Mouse (Mus musculus) adrenal gland, postnatal 36 days (tissue): ENCODE measurements around the gene Angptl8. TPM values are rescaled to one million over a fixed set of nuclear protein-coding genes. Genes with fewer than 3 reads are reported as not detected.
"Not testable (repeated sequence)": the region's sequence is repeated elsewhere in the genome, so short reads cannot be mapped to it uniquely, and the experiment has no call there.

ENCODE experiments used
- DNase-seq, 2 experiments: peaks; one replicate each; pipeline ENCODE4 v3.0.0; 2021; ENCODE audit warnings: mixed read lengths in 1 of 2
- long read RNA-seq, 2 experiments: library from polyadenylated mRNA; stranded (forward); transcript quantifications; one replicate each; pipeline ENCODE4 v2.0.0; 2021; ENCODE audit warnings: borderline sequencing depth in 2 of 2
- total RNA-seq, 2 experiments: library from RNA; stranded (reverse); gene quantifications; 2 replicates each; pipeline ENCODE4 v1.2.3; 2021

Angptl8 gene
- 1 to 10 TPM; 7.5 to 8.7 TPM for total RNA-seq
- long read RNA-seq, experiment 1, transcript Angptl8-201 (4 exons, 865 nt) = major isoform, 6 of 8 reads
- long read RNA-seq, experiment 1, partial matches to known transcripts = 0 of 8 reads
- long read RNA-seq, experiment 1, other reads (novel, unspliced or antisense) = 2 of 8 reads
- long read RNA-seq, experiment 2, partial matches to known transcripts = 0 of 5 reads
- long read RNA-seq, experiment 2, other reads (novel, unspliced or antisense) = 2 of 5 reads

DNA sequence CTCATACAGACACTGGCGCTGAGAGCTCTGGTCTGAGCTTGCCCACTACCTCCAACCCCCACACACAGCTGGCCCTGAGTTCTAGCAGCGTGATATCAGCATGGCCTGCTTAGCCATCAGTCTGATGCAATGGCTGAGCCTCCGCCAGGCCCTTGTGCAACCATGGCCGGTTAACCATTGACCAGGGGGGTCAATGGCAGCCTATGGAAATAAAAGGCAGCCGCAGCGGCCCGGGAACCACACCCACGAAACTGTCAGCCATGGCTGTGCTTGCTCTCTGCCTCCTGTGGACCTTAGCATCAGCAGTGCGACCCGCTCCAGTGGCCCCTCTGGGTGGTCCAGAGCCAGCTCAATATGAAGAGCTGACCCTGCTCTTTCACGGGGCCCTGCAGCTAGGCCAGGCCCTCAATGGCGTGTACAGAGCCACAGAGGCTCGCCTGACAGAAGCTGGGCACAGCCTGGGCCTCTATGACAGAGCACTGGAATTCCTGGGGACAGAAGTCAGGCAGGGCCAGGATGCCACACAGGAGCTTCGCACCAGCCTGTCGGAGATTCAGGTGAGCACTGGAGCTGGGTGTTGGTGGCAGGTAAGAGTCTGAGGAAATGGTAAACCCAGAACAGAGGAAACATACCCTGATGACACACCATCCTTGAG is at the start of gene Angptl8:
TSS of gene Angptl8 (plus strand) at position 253 of the 655 bp plus-strand sequence.
- DNase-seq = peak; percentile 82 to 90

DNA sequence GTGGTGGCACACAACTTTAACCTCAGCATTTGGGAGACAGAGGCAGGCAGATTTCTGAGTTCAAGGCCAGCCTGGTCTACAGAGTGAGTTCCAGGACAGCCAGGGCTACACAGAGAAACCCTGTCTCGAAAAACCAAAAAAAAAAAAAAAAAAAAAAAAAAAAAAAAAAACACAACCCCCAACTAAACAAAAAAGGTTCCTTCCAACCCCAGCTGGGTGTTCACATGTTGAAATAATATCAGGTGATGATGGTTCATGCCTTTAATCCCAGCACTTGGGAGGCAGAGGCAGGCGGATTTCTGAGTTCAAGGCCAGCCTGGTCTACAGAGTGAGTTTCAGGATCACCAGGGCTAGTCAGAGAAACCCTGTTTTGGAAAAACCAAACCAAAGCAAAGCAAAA is 49.0 kb upstream of the Angptl8 start:
- DNase-seq = not testable (repeated sequence)

DNA sequence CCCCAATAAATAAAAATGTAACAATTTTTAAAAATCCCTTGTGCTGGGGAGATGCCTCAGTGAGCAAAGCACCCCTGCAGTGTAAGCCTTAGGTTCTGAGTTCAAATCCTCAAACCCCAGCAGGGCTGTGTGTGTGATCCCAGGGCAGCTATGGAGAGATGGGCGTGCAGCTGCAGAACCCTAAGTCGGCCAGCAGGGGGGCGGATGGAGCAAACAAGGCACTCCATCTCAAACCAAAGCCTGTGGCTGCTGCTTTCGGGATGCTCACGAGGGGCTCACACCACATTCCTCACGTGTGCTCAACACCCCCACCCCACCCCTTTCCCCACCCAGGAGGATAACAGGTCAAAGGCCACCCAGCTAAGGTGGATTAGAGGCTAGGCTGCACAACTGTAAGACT is 48.4 kb upstream of the Angptl8 start:
- peak; percentile 73 to 84 for DNase-seq

DNA sequence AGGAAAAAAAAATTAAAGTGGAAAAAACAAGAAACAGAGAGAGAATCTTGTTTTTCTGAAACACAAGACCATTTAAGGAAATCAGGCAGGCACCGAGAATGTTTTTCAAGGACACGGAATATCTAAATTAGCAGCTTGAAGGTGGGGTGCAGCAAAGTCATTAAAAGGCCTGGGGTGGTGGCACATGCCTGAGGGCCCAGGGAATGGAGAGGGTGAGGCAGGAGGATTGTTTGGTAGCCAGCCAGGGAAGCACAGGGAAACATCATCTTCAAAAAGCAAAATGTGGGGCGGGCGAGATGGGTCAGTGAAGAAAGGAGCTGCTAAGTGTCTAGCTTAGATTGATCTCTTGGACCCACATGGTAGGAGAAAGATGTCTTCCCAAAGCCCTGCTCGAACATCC is 47.7 kb upstream of the Angptl8 start:
- DNase-seq = no peak

DNA sequence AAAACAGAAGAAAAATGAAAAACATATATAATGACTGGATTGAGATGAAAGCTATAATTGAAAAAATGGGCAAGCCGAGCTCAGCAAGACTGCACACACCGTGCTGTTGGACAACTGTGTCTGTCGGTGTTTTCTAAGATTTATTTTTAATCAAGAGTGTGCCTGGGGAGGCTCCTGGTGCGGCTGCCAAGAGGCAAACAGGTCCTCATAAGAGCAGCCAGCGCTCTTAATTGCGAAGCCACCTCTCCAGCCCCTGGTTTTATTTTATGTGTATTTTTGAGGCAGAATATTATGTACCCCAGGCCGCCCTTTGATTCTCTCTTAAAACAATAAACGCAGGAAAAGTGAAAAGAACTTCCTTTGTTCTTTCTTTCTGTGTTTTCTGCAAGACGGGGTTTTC is 47.1 kb upstream of the Angptl8 start:
- DNase-seq = no peak

DNA sequence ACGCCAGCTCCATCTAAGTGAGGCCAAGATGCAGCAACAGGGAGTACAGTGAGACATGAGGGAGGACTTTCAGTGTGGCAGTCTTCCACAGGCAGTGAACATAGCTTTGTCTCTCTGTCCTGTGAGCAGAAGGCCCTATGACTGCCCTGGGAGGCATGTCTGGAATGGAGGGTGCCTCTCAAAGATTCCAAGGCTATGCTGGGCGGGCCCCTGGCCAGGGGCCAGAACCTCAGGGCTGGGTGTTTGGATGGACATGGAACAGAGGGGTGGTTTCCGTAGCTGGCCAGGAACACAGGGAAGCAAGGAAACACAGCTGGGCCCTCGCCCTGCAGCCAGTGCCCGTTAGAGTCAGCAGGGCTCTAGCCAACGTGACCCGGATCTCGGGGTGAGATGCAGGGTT is 43.4 kb upstream of the Angptl8 start:
- DNase-seq = peak; percentile 79 to 86

DNA sequence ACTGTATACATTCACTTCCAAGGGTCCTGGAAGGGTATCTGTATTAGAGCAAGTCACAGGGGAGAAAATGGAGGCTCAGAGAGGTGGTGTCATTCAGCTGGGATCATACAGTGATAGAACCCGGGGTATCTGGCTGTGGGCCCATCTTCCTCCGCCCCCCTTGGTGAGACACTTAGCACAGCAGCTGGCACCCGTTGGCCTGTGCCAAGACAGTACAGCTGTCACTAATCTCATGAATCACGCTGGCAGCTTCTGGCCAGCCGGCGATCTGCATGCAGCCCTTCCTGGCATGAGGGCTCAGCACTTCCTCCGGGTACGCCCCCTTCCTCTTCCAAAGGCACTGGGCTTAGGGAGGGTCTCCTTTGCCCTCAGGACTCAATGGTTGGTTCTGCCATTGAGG is 42.7 kb upstream of the Angptl8 start:
- peak; percentile 67 to 72 for DNase-seq

DNA sequence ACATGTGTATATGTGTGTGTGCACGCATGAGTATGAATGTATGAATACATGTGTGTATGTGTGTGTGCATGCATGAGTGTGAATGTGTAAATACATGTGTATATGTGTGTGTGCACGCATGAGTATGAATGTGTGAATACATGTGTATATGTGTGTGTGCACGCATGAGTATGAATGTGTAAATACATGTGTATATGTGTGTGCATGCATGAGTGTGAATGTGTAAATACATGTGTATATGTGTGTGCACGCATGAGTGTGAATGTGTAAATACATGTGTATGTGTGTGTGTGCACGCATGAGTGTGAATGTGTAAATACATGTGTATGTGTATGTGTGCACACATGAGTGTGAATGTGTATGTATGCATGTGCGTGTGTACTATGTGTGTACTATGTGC is 41.8 kb upstream of the Angptl8 start:
- not testable (repeated sequence) for DNase-seq

DNA sequence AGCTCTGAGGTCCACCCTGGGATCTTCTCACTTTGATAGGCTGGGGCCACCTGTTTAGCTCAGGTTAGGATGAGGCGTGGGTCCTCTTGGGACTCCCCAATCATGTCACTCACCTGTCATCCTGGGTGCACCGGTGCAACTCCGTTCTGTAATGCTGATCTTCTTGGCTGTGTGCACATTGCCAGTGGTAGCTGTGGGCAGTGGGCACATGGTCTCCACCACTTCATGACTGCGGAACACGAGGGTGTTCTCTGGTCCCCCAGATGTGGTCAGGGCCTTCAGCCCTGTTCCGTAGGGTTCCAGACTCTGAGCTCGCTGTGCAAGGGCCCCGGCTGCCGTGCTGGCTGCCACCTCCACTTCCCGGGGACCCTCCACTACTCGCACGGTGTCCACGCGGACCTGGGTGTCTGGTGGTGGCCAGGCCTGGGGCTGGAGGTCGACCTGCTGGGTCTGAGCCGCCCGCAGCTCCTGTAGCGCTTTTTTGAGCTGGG is 40.9 kb upstream of the Angptl8 start:
- no peak for DNase-seq

DNA sequence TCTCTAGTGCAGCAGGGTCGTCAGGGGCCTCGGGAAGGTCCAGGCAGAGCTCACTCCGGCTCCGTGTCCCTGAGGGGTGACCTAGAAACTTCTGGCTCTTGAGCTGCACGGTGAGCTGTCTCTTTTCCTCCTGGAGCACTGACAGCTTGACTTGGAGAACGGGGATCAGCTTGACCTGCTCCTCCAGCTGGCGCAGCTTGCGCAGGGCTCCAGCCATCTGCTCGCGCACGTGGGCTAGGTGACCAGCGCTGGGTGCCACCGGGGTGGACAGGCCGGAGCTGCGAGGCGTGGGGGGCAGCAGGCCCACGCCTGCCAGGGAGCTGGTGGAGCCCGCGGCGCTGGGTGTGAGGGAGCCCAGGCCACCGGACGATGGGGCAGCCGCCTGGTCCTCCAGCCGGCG is 40.4 kb upstream of the Angptl8 start:
- DNase-seq = no peak

DNA sequence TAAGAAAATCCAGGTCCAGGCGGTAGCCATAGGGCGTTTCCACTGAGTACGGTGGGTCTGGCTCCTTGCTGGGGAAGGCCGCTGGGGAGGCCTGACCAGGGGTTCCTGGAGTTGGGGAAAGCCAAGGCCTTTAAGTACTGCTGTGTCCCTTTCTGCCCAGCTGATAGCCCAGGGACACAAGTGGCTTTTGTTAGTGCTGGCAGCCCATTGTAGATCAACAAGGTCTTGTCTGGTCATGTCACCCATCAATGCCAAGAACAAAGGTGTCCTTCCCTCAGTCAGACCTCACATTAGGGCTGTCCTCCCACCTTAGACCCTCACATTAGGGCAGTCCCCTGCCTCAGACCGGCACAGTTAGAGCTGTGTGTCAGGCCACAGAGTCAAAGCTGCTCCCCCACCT is 39.7 kb upstream of the Angptl8 start:
- no peak for DNase-seq

DNA sequence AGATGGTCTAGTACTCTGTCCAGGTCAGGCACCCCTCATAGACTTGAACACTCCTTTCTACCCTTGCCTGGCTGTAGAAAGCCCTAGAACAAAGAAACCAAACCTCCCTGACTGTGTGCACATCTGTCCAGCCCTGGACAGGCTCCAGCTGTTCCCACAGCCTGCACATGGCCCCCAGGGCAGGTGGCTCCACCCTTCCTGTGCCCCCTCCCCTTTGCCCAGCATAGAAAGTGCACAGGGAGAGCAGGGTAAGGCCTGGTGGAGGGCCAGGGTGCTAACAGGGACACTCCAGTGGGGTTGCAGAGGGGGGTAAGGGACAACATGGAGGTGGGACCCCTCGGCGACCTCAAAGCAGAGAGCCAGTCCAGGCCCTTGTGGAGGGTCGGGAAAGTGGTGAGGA is 39.1 kb upstream of the Angptl8 start:
- DNase-seq = no peak

DNA sequence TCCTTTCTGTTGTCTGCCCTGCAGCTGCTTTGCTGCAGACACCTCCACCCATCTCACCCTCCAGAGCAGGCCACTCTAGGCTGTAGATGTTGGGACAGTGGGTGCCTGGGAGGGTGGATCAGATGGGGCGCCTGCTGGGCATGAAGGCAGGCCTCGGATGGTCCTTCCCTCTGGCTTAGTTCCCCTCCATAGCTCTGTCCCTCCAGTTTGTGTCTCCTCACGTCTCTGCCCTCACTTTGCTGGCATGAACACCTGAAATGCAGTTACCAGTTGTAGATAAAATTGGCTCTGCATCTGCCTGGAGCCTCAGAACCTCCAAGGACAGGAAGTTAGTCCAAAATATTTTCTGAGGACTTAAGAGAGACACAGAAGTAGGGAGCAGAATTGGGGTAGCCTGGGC is 38.4 kb upstream of the Angptl8 start:
- DNase-seq = no peak

DNA sequence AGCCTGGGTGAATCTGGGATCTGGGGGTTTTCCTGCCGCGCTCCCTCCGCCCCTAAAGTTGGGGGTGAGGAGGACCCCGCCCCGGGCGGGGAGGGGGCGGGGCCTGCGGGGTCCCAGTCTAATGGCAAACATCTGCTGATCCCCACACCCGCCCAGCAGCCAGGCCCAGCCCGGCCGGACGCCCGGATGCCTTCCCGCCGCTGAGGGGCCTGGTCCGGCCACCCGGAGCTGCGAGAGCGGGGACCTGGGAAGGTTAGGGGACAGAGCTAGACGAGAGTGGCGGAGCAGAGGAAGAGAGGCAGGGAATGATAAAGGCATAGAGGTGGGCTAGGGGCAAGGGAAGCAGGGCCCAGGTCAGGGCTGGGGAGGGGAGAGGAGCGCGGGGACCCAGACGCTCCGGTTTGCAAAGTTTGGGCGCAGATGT is 37.4 kb upstream of the Angptl8 start:
- DNase-seq = peak; percentile 76 to 84

DNA sequence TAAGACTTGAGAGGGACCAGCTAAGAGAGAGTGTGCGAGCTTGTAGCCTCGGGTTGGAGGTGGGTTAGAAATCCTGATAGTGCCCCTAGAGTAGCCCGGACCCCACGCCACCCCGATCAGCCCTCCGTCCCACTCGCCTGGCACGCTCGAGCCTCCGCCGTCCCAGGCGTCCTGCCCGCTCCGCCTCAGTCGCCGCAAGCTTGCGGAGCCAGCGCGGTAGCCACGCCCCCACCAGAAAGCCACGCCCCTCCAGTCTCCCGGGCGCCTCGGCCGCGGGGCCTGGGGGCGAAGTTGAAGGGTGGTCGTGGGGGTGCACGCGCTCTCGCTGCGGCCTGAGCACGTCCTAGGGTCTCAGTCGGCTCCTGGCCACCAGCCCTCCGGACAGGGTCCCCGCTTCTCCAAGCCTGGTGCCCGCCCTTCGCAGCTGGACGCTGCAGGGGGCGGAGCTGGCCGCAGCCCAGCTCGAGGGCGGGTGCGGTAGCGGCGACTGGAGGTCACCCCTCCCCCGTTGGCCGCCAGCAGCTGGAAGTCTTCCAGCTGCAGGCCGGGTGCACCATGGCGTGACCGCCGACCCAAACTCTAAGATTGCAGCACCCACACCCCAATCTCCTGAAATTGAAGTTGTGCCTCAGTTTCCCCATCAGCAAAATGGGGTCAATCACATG is 36.8 kb upstream of the Angptl8 start, which contains the start of gene Kank2:
TSS of gene Kank2 (minus strand) at position 400 of the 665 bp plus-strand sequence.
- DNase-seq = peak; percentile 92 to 95

DNA sequence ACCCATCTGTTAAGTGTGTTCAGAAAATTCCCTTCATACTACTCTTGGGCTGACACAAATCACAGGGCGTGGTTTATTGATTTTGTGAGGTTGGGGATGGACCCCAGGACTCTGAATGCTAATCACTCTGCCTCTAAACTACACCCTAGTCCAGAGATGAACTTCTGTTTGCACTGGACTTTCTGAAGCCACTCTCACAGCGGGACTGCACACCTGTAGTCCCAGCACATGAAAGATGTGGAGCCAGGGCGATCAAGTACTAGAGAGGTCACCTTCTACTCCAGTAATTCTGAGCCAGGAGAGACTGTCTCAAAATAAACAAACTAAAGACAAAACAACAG is 36.3 kb upstream of the Angptl8 start:
- no peak for DNase-seq

DNA sequence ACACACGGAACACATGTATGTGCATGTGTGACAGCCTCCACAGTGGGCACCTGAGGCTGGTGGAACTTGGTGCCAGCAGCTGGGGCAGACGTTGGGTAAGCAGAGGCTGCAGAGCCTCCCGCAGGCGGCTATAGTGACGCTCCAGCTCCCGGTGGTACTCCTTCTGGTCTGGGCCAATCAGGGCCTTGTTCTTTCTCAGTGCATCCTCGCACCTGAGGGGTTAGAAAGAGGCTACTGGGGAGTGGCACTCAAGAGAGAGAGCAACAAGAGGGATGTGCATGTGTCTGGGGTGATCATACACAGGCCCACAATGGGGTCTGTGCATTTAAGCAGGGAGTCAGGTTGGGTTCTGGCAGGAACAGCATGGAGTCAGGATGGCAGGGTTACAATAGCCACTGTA is 34.2 kb upstream of the Angptl8 start:
- no peak for DNase-seq

DNA sequence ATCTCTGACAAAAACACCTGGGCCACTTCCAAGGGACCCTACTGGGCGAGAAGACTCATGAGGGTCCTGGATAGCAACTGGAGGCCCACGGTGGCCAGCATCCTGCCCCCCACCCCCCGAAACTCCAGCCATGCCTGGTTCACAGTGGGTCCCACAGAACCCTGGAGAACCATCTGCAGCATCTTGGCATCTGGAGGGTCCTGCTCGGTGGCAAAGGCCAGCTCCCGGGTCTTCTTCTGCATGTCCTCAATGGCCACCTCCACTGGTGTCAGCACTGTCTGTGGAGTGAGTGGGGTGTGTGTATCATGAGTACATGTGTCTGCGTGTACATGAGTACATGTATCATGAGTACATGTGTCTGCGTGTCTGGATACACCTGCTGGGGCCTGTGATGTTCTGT is 33.7 kb upstream of the Angptl8 start:
- DNase-seq = no peak

DNA sequence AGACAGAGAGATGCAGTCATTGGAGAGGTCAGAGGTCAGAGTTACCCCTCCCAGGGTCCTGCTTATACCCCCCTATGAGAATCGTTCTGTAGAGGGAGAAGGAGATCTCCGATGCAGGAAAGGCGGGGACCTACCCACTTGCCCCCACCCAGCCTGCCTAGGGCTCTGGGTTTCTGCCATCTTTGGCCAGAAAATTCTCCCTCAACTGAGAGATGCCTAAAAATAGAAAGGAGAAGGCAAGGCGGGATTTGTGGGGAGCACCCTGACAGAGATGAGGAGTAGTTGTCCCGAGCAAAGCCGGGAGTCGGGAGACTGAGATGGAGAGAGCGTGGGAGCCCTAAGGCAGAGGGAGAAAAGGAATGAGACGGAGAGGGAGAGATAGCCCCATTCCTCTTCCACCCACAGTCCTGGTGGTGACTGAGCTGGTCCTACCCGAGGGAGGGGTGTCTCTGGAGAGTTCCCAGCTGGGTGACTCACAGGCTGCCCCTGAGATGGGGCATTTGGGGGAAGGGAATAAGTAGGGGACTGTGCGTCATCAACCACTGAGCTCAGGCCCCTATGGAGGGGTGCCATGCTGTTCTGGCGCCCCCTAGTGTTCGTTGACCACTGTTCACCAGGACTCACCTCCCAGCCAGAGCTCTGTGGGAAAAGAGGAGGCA is 31.2 kb upstream of the Angptl8 start:
- peak; percentile 92 to 94 for DNase-seq

DNA sequence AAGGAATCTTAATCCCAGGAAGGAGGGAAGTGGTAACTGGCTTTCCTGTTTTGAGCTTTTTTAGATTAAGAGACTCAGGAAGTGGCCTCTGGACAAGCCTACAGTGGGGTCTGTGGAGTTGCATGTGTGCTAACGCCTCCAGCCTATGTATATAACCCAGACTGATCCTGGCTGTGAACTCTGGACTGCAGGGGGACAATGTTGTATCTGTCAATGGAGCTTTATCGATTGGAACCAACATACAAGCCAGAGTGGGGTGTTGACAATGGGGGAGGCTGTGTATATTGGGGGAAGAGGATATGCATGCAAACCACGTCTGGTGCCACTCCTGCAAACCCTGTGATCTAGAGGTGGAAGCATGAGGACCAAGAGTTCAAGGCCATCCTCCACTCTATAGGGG is 28.9 kb upstream of the Angptl8 start:
- DNase-seq = no peak

DNA sequence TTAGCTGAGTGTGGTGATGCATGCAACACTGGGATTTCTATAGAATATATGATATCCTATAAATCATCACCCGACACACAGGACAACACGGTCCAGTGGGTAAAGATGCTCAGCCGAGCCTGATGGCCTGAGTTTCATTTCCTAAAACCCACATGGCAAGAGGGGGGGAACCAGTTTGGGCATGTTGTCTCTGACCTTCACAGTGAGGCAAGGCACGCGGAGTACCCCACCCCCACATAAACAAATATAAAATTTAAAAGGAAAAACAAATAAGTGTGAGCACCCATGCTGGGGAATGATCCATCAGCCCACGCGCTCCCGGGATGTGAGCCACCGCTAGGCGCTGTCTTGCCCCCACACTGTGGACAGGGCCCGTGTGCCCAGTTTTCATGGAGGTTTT is 28.3 kb upstream of the Angptl8 start:
- no peak for DNase-seq

DNA sequence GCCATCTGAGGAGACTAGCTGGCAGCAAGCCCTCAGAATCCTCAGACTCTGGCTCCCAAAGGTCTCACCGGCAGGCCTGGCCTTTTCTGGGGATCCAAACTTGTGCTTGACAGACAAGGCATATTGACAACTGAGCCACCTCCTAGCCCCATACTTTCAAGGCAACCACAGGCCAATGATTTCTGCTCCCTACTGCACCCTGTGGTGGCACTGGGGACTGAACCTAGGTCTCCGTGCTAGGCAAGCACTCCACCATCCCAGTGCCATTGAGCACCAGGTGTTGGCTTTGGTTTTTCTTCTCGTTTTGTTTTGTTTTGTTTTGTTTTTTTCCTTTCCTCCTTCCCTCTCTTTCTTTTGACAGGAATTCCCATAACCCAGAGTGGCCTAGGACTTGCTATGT is 26.7 kb upstream of the Angptl8 start:
- no peak for DNase-seq

DNA sequence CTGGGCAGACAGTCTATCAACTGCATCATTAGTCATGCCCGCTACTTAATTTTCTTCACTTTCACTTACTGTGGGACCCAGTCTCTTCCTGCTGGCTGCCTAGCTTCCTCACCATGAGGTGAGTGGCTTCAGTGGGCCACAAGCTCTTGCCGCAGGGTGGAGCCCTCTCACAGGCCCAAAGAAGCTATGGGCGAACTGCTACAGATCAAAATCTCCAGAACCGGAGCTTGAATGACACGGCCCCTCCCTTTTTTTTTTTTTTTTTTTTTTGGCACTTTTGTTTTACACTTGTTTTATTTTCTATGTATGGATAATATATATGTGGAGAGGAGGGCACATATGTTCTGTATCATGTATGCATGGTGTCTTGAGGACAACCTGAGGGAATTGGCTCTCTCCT is 24.1 kb upstream of the Angptl8 start:
- DNase-seq = no peak
